Mouse (Mus musculus) limb, embryonic 10.5 days (tissue): ENCODE data around the gene Serpinb7. TPM values are rescaled to one million over a fixed set of nuclear protein-coding genes. Genes with fewer than 3 reads are reported as not detected.

Experiments used
- polyA plus RNA-seq: library from polyadenylated mRNA; unstranded; fragments of >200 nt; fragmentation: Nextera tagmentation; extraction: Ambion mirVana; gene quantifications from 2 replicates; pipeline ENCODE4 v1.2.1, GENCODE M21; 2016

Gene Serpinb7
- polyA plus RNA-seq, 1 experiment from 2014 or later = not detected

Other genes with a start within 250 kb of the Serpinb7 start
- not detected in 2 replicates for gene Serpinb3b, start 121.3 kb upstream of the Serpinb7 start, polyA plus RNA-seq
- gene Serpinb3c, start 121.3 kb upstream of the Serpinb7 start, polyA plus RNA-seq = not detected in 2 replicates
- gene Serpinb11, start 38.5 kb upstream of the Serpinb7 start, polyA plus RNA-seq = not detected in 2 replicates
- 0.13 TPM in 1 of 2 replicates, not detected in the other for gene Serpinb2, start 111.8 kb downstream of the Serpinb7 start, polyA plus RNA-seq
- 0.15 and 0.36 TPM in 2 replicates for gene Serpinb8, start 190.4 kb downstream of the Serpinb7 start, polyA plus RNA-seq